Mouse (Mus musculus) kidney, adult 2 months (tissue): Measurements from ENCODE around the gene Slc8a1.

Source experiments
- CTCF ChIP-seq: fragments of 200-500 bp; conservative IDR thresholded peaks from 2 replicates; pipeline ENCODE4 v1.5.1; 2011; ENCODE audit warnings: low read depth, mild to moderate bottlenecking, control low read depth, low read length, moderate library complexity, mixed read lengths; ENCODE audit not compliant: insufficient read depth, insufficient read length
- POLR2A ChIP-seq: fragments of 200-500 bp; IDR thresholded peaks from one replicate; pipeline ENCODE4 v1.6.1; 2011; ENCODE audit warnings: low read depth, low read length, control low read depth

DNA sequence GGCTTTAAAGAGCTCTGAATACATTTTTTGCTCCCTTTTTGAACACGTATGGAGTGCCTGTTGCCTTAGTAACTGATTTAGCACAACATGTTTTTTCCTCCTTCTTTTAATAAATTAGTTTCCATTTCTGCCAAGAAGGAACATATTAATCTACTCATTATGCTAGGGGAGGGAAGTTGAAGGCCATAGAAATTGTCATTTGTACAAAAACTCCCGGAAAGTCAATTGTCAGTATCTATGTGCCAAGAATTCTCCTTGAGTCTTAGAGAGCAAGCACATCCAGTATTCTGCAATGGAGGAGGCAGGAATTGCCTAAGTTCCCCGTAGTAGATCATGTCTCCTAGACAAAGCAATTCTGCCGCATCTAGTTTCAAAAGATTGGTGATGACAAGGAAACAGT is 121.9 kb downstream of the Slc8a1 start:
- no peak for TF ChIP-seq CTCF
- TF ChIP-seq POLR2A, result no peak
